Mouse (Mus musculus) cortical plate, adult 2 months (tissue): ENCODE measurements at regions not wholly inside any gene's neighbourhood (a gene's known extent, or its start where the extent isn't known, plus 50 kb on each side); places are given as distances from the start of the nearest gene placed in this dataset.

Experiments
- H3K27ac ChIP-seq: fragments of 200-500 bp; 2 replicates; pipeline ENCODE4 v1.5.1; 2012; ENCODE audit warnings: low read length, control low read depth, inconsistent platforms; ENCODE audit not compliant: insufficient read depth
- H3K4me1 ChIP-seq: fragments of 200-500 bp; 2 replicates; pipeline ENCODE4 v1.6.1; 2011; ENCODE audit warnings: low read length; ENCODE audit not compliant: control insufficient read depth, insufficient read depth
- H3K4me3 ChIP-seq: fragments of 200-500 bp; 2 replicates; pipeline ENCODE4 v1.5.1; 2011; ENCODE audit warnings: mild to moderate bottlenecking, low read length, control low read depth; ENCODE audit not compliant: insufficient read depth
- CTCF ChIP-seq: fragments of 200-500 bp; IDR thresholded peaks from 2 replicates; pipeline ENCODE4 v1.5.1; 2011; ENCODE audit warnings: mild to moderate bottlenecking, control low read depth, low read length; ENCODE audit not compliant: insufficient read depth; ENCODE audit errors: extremely low read depth
- POLR2A ChIP-seq: fragments of 200-500 bp; IDR thresholded peaks from 2 replicates; pipeline ENCODE4 v1.6.1; 2011; ENCODE audit warnings: mild to moderate bottlenecking, low read length, control low read depth; ENCODE audit not compliant: insufficient read depth; ENCODE audit errors: extremely low read depth

- Histone ChIP-seq H3K27ac (no peak overlapping the region), H3K4me1 (no peaks in the 10 kb centered on the region), H3K4me3 (no peak overlapping the region)
- no peak for TF ChIP-seq CTCF
- TF ChIP-seq POLR2A, result no peak
Measured at GRCm38 (mm10) chr9:61615556-61615955, 243.4 kb downstream of the Tle3 start.

GRCm38 (mm10) chr9:61607576-61607975 lies 235.4 kb downstream of the Tle3 start:
- H3K4me3 ChIP-seq, result no peak overlapping the region
- no peak overlapping the region for H3K27ac ChIP-seq
- no peaks in the 10 kb centered on the region for H3K4me1 ChIP-seq
- TF ChIP-seq CTCF, result no peak

GRCm38 (mm10) chr9:61602353-61602978 lies 230.3 kb downstream of the Tle3 start:
- Histone ChIP-seq H3K4me3 (no peak overlapping the region), H3K4me1 (no peaks in the 10 kb centered on the region), H3K27ac (no peak overlapping the region)
- TF ChIP-seq POLR2A (no peak), CTCF (no peak)

- Histone ChIP-seq H3K4me1 (no peaks in the 10 kb centered on the region), H3K27ac (no peak overlapping the region), H3K4me3 (no peak overlapping the region)
- no peak for TF ChIP-seq POLR2A
- TF ChIP-seq CTCF, result no peak
Measured at GRCm38 (mm10) chr9:61601911-61602310, 229.7 kb downstream of the Tle3 start.

DNA sequence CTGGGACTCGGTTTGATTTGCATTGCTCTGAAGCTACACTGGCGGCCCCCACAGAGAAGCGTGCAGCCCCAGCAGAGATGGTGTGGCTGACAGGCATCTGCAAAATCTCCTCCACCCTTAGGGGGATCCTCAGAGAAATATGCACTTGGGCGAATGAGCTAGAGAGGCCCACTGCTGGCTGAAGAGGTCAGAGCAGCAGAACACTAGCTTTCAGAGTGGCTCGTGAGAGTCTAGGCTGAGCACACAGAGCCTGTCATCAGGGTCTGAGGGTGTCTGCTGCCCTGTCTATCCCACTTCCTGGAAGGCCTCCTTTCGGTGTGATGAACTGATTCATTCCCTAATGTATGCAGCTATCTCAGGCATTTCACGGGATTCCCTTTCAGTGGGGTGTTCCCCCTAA lies 225.1 kb downstream of the Tle3 start:
- no peaks in the 10 kb centered on the region for H3K4me1 ChIP-seq
- TF ChIP-seq POLR2A (no peak), CTCF (no peak)
- no peak overlapping the region for H3K27ac ChIP-seq
- no peak overlapping the region for H3K4me3 ChIP-seq

- Histone ChIP-seq H3K27ac (no peak overlapping the region), H3K4me3 (no peak overlapping the region), H3K4me1 (no peaks in the 10 kb centered on the region)
- TF ChIP-seq CTCF (no peak), POLR2A (no peak)
Measured at GRCm38 (mm10) chr9:61596410-61597108, 224.4 kb downstream of the Tle3 start.

DNA sequence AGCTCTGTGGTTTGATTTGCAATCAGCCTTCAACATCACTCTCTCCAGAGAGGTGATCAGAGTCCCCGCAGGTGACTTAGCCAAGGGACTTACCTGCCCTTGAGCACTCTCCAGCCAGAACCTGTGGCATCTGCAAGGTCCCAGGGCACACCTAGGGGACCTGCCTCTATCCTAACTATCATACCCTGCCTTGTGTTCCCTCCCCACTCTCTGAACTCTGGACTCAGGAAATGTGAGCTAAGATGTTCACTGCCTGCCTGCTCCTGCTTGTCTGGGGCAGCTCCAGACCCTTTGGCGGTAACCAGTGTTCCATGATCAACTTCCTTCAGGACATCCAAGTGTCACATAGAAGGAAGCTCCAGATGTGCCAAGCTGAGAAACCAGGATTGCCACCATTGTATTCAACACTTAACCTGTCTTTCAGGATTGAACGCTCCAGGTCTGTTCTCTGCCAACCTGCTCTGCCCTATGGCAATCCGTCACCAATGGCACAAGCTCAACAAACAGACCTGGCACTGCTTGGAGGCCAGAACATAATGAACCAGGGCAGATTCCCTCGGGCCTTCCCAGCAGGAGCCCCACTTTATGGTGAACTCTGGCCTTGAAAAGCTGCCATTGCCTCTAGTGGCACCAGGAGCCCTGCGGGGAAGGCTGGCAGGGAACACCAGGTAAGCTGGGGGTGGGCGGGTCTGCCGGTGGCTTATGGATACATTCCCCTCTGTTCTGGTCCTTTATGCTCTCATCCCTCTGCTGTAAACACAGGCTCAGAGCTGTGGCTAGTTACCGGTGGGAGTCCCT lies 223.2 kb downstream of the Tle3 start:
- H3K27ac ChIP-seq, result no peak overlapping the region
- no peaks in the 10 kb centered on the region for H3K4me1 ChIP-seq
- TF ChIP-seq POLR2A (no peak), CTCF (no peak)
- no peak overlapping the region for H3K4me3 ChIP-seq

- H3K27ac ChIP-seq, result no peak overlapping the region
- no peak overlapping the region for H3K4me3 ChIP-seq
- no peaks in the 10 kb centered on the region for H3K4me1 ChIP-seq
- TF ChIP-seq CTCF (no peak), POLR2A (no peak)
Measured at GRCm38 (mm10) chr9:61593991-61594390, 221.8 kb downstream of the Tle3 start.

- TF ChIP-seq CTCF (no peak), POLR2A (no peak)
- H3K27ac ChIP-seq, result no peak overlapping the region
- no peak overlapping the region for H3K4me3 ChIP-seq
- H3K4me1 ChIP-seq, result no peaks in the 10 kb centered on the region
Measured at GRCm38 (mm10) chr9:61589727-61590299, 217.6 kb downstream of the Tle3 start.
